Comparison of ENCODE assay signal across 8 mouse cellular contexts in the genomic region with DNA sequence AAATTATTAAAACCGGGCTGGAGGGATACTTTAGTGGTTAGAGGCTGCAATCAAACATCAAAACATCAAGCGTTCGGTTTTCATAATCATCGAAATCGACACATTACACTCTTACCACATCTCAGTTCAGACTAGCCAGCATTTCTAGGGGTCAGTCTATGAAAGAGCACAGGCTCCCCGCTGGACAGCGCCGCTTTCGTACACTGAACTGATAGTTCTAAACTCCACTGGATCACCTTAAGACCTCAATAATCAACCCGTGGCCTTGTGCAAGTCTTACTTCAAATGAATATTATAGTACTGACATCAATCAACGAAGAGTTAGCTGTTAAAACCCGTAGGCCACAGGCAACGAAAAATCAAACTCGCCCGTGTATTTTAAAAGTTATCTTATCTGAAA. TPM values are rescaled to one million over a fixed set of nuclear protein-coding genes. Genes with fewer than 3 reads are reported as not detected.
A peak's percentile ranks its signal among the peaks of the same experiment; 100 is the strongest.
DNase-seq lines count a peak whose midpoint lies in the region; ATAC-seq and TF ChIP-seq lines count a peak whose summit lies in the region.

No protein-coding gene starts in this region.

- intact Hi-C loops in left cerebral cortex, adult 2 months (cut with DNase I) = loop anchor here (5.0 kb wide), 1 partner anchor 815 kb away; a partner anchor contains a TSS
- intact Hi-C loops in left cerebral cortex, postnatal 4 days (cut with DNase I) = no loop called here
- intact Hi-C loops in left cerebral cortex, postnatal 36 days (cut with DNase I) = no loop called here

- peak overlapping the region; percentile 62 for H3K4me2 ChIP-seq in intestine, embryonic 16.5 days (ENCODE audit: low read depth, low read length)
- H3K4me2 ChIP-seq in neural tube, embryonic 13.5 days = peak overlapping the region; percentile 85

- no peaks in the 10 kb centered on the region for H3K36me3 ChIP-seq in intestine, embryonic 16.5 days (ENCODE audit: control insufficient read depth, insufficient read depth, low read length)
- H3K36me3 ChIP-seq in neural tube, embryonic 13.5 days = no peaks in the 10 kb centered on the region

- H3K9ac ChIP-seq in intestine, embryonic 16.5 days (ENCODE audit: low read depth, low read length) = no peak overlapping the region
- peak overlapping the region; percentile 77 for H3K9ac ChIP-seq in neural tube, embryonic 13.5 days

- H3K27ac ChIP-seq in left cerebral cortex, adult 2 months = no peak overlapping the region
- no peak overlapping the region for H3K27ac ChIP-seq in intestine, embryonic 16.5 days (ENCODE audit: low read length)
- no peak overlapping the region for H3K27ac ChIP-seq in neural tube, embryonic 13.5 days (replicated peaks)

- no peak for TF ChIP-seq CTCF in left cerebral cortex, adult 2 months (IDR thresholded peaks at IDR 0.05)

- peak overlapping the region; percentile 91 for H3K4me3 ChIP-seq in left cerebral cortex, adult 2 months
- peak overlapping the region; percentile 57 for H3K4me3 ChIP-seq in intestine, embryonic 16.5 days (ENCODE audit: low read length)
- H3K4me3 ChIP-seq in neural tube, embryonic 13.5 days = peak overlapping the region; percentile 79

- 38% methylated on average over 15 of the region's 15 CpGs for WGBS in intestine, embryonic 16.5 days
- WGBS in neural tube, embryonic 13.5 days = 42% methylated on average over 15 of the region's 15 CpGs

- no peaks in the 10 kb centered on the region for H3K27me3 ChIP-seq in intestine, embryonic 16.5 days (replicated peaks; ENCODE audit: control insufficient read depth, insufficient read depth, low read length)
- H3K27me3 ChIP-seq in neural tube, embryonic 13.5 days = peaks cover 5% of the 10 kb centered on the region; the same call in 1 of the 2 replicates

- ATAC-seq in intestine, embryonic 16.5 days = no peak
- no peak for ATAC-seq in neural tube, embryonic 13.5 days (ENCODE audit: low read depth)

- no peaks in the 10 kb centered on the region for H3K4me1 ChIP-seq in intestine, embryonic 16.5 days (ENCODE audit: control insufficient read depth, insufficient read depth, low read length)
- H3K4me1 ChIP-seq in neural tube, embryonic 13.5 days (replicated peaks) = peaks cover 7% of the 10 kb centered on the region; the same call in 1 of the 2 replicates

- no peak for DNase-seq in left cerebral cortex, adult 2 months (ENCODE audit: extremely low spot score in 1 of 2, low spot score in 2 of 2)
- no peak for DNase-seq in left cerebral cortex, postnatal 4 days
- DNase-seq in embryo, embryonic 9.5 days (ENCODE audit: extremely low spot score) = peak; percentile 7
- no peak for DNase-seq in spleen, adult 12 weeks (ENCODE audit: low spot score)
- DNase-seq in left cerebral cortex, postnatal 36 days (ENCODE audit: low spot score in 2 of 2) = no peak
- DNase-seq in kidney, postnatal 14 days = no peak

- H3K9me3 ChIP-seq in intestine, embryonic 16.5 days (ENCODE audit: control insufficient read depth, low read length) = no peaks in the 10 kb centered on the region
- no peaks in the 10 kb centered on the region for H3K9me3 ChIP-seq in neural tube, embryonic 13.5 days

RNA-seq across cellular contexts. Expression of a gene that starts 1.0 kb away (rescaled TPM):
- total RNA-seq in left cerebral cortex, adult 2 months (2021) = 100 to 1,000 TPM; 100 to 108 TPM
- total RNA-seq in left cerebral cortex, postnatal 4 days (2021) = 10 to 100 TPM; 99.3 to 99.8 TPM
- 95.8 and 112 TPM in 2 replicates for polyA plus RNA-seq in intestine, embryonic 16.5 days (2015; fragmentation: Nextera tagmentation; extraction: Ambion mirVana)
- polyA plus RNA-seq in neural tube, embryonic 13.5 days (2015; fragmentation: Nextera tagmentation; extraction: Ambion mirVana) = 83.4 and 102 TPM in 2 replicates
- 100 to 1,000 TPM in 1 of 2 experiments, 10 to 100 TPM in 1; 92.1 to 107 TPM for total RNA-seq in left cerebral cortex, postnatal 36 days (2021)
